Mouse (Mus musculus) T-helper 2 cell (primary cell): ENCODE results near the gene Mrps11.

Source experiments
- in situ Hi-C: fragments of 300-600 bp; cut with MboI, MseI; formaldehyde crosslinking; loops from one replicate; pipeline ENCODE4 v1.15.1; 2025; ENCODE audit warnings: high pct_unique_total_duplicates

The Mrps11 gene

GRCm38 (mm10) chr7:78791359-78792222 is 8.7 kb downstream of the Mrps11 start:
- in situ Hi-C loops, result loop anchor here (5.0 kb wide), 1 partner anchor 101 kb away; no protein-coding TSS in a partner anchor

GRCm38 (mm10) chr7:78793895-78794570 is 11.1 kb downstream of the Mrps11 start:
- in situ Hi-C loops, result loop anchor here (5.0 kb wide), 1 partner anchor 98 kb away; no protein-coding TSS in a partner anchor

- in situ Hi-C loops, result loop anchor here (5.0 kb wide), 1 partner anchor 98 kb away; no protein-coding TSS in a partner anchor
Observed at GRCm38 (mm10) chr7:78794571-78795092, 11.7 kb downstream of the Mrps11 start.

GRCm38 (mm10) chr7:78796624-78797023 is 13.7 kb downstream of the Mrps11 start:
- in situ Hi-C loops, result no loop called here

- in situ Hi-C loops, result no loop called here
Observed at GRCm38 (mm10) chr7:78797843-78798455, 15.0 kb downstream of the Mrps11 start.

GRCm38 (mm10) chr7:78799730-78800496 is 17.0 kb downstream of the Mrps11 start:
- in situ Hi-C loops, result no loop called here

- in situ Hi-C loops, result no loop called here
Observed at GRCm38 (mm10) chr7:78803841-78804240, 20.9 kb downstream of the Mrps11 start.

GRCm38 (mm10) chr7:78807192-78807591 is 24.3 kb downstream of the Mrps11 start:
- in situ Hi-C loops, result no loop called here

GRCm38 (mm10) chr7:78813791-78814190 is 30.9 kb downstream of the Mrps11 start:
- in situ Hi-C loops, result no loop called here

GRCm38 (mm10) chr7:78814766-78815165 is 31.8 kb downstream of the Mrps11 start:
- in situ Hi-C loops, result no loop called here

- in situ Hi-C loops, result no loop called here
Observed at GRCm38 (mm10) chr7:78818336-78818735, 35.4 kb downstream of the Mrps11 start.

- in situ Hi-C loops, result no loop called here
Observed at GRCm38 (mm10) chr7:78826682-78827385, 43.9 kb downstream of the Mrps11 start.

GRCm38 (mm10) chr7:78827749-78828362 is 44.9 kb downstream of the Mrps11 start:
- in situ Hi-C loops, result no loop called here

- in situ Hi-C loops, result no loop called here
Observed at GRCm38 (mm10) chr7:78835656-78836055, 52.7 kb downstream of the Mrps11 start.

- in situ Hi-C loops, result no loop called here
Observed at GRCm38 (mm10) chr7:78837250-78837649, 54.3 kb downstream of the Mrps11 start.

GRCm38 (mm10) chr7:78841601-78842000 is 58.7 kb downstream of the Mrps11 start:
- in situ Hi-C loops, result no loop called here
